Mouse (Mus musculus) effector memory CD4-positive, alpha-beta T cell, adult 5 months (primary cell): Measurements from ENCODE around the gene Txk. TPM values are rescaled to one million over a fixed set of nuclear protein-coding genes. Genes with fewer than 3 reads are reported as not detected.

Experiments
- polyA plus RNA-seq: library from polyadenylated mRNA; unstranded; fragments of 100-300 nt; shearing (Covaris generic); gene quantifications from one replicate; pipeline ENCODE4 v1.2.1, GENCODE M21; 2017

Txk gene
- 120 TPM for polyA plus RNA-seq

GRCm38 (mm10) chr5:72752585-72752984 is at the start of gene Txk:
Gene Txk (minus strand): TSS chr5:72752777.

GRCm38 (mm10) chr5:72647418-72647907 is 105.1 kb downstream of the Txk start, which contains the start of gene Nipal1:
Gene Nipal1 (plus strand): TSS chr5:72647795.

Other genes starting within 250 kb of the Txk start
- gene Corin, start 248.3 kb downstream of the Txk start, polyA plus RNA-seq = 0.29 TPM
- gene Nfxl1, start 193.1 kb downstream of the Txk start, polyA plus RNA-seq = 11.4 TPM
- not detected for gene Zar1, start 171.5 kb downstream of the Txk start, polyA plus RNA-seq
- not detected for gene Gm5868, start 165.2 kb downstream of the Txk start, polyA plus RNA-seq
- 0.26 TPM for gene Cnga1, start 108.5 kb downstream of the Txk start, polyA plus RNA-seq
- 7.8 TPM for gene Nipal1, start 105.0 kb downstream of the Txk start, polyA plus RNA-seq
- gene Tec, start 115.7 kb upstream of the Txk start, polyA plus RNA-seq = 10.2 TPM
- gene Slain2, start 161.5 kb upstream of the Txk start, polyA plus RNA-seq = 85.0 TPM
- not detected for gene Gm10135, start 221.9 kb upstream of the Txk start, polyA plus RNA-seq